Mouse (Mus musculus): ENCODE measurements around the gene Olfr143. TPM values are rescaled to one million over a fixed set of nuclear protein-coding genes. Genes with fewer than 3 reads are reported as not detected.

The Olfr143 gene
- polyA plus RNA-seq (2015; fragmentation: Nextera tagmentation; extraction: Ambion mirVana), result not detected in 2 replicates

GRCm38 (mm10) chr9:38252474-38252873 is at the start of gene Olfr143:
Gene Olfr143 (plus strand): TSS chr9:38252774.
- no peak within 1 kb of the TSS for H3K4me2 ChIP-seq (replicated peaks; ENCODE audit: low read depth, low read length)
- no peaks in the 10 kb centered on the region for H3K9me3 ChIP-seq (ENCODE audit: low read length)
- no peaks in the 10 kb centered on the region for H3K27me3 ChIP-seq (ENCODE audit: insufficient read depth, low read length)
- no peak within 1 kb of the TSS for H3K27ac ChIP-seq (ENCODE audit: low read length)
- no peak within 1 kb of the TSS for H3K9ac ChIP-seq (replicated peaks; ENCODE audit: low read length)
- H3K4me3 ChIP-seq (ENCODE audit: low read length), result no peak within 1 kb of the TSS
- ATAC-seq (ENCODE audit: low FRiP score, low TSS enrichment), result no peak
- H3K4me1 ChIP-seq (ENCODE audit: insufficient read depth, low read length), result no peaks in the 10 kb centered on the region
- no peaks in the 10 kb centered on the region for H3K36me3 ChIP-seq (ENCODE audit: insufficient read depth, low read length)

- Histone ChIP-seq H3K4me1 (ENCODE audit: insufficient read depth, low read length) (no peaks in the 10 kb centered on the region), H3K36me3 (ENCODE audit: insufficient read depth, low read length) (no peaks in the 10 kb centered on the region), H3K27me3 (ENCODE audit: insufficient read depth, low read length) (no peaks in the 10 kb centered on the region), H3K4me2 (replicated peaks; ENCODE audit: low read depth, low read length) (no peak within 1 kb of the TSS), H3K4me3 (ENCODE audit: low read length) (no peak within 1 kb of the TSS), H3K9ac (replicated peaks; ENCODE audit: low read length) (no peak within 1 kb of the TSS), H3K27ac (ENCODE audit: low read length) (no peak within 1 kb of the TSS), H3K9me3 (ENCODE audit: low read length) (no peaks in the 10 kb centered on the region)
- no peak for ATAC-seq (ENCODE audit: low FRiP score, low TSS enrichment)
- 77% methylated on average over 3 of the region's 3 CpGs for WGBS
These were observed 44.5 kb upstream of the Olfr143 start, which contains the start of gene Olfr893 for GRCm38 (mm10) chr9:38208065-38208464. Gene Olfr893 (plus strand): TSS chr9:38208365.

GRCm38 (mm10) chr9:38217755-38218154 is 34.8 kb upstream of the Olfr143 start, which contains the start of gene Olfr894:
Gene Olfr894 (plus strand): TSS chr9:38218055.
- no peaks in the 10 kb centered on the region for H3K9me3 ChIP-seq (ENCODE audit: low read length)
- H3K4me3 ChIP-seq (ENCODE audit: low read length), result no peak within 1 kb of the TSS
- H3K9ac ChIP-seq (replicated peaks; ENCODE audit: low read length), result no peak within 1 kb of the TSS
- H3K27ac ChIP-seq (ENCODE audit: low read length), result no peak within 1 kb of the TSS
- no peaks in the 10 kb centered on the region for H3K27me3 ChIP-seq (ENCODE audit: insufficient read depth, low read length)
- H3K36me3 ChIP-seq (ENCODE audit: insufficient read depth, low read length), result no peaks in the 10 kb centered on the region
- no peak for ATAC-seq (ENCODE audit: low FRiP score, low TSS enrichment)
- H3K4me2 ChIP-seq (replicated peaks; ENCODE audit: low read depth, low read length), result no peak within 1 kb of the TSS
- H3K4me1 ChIP-seq (ENCODE audit: insufficient read depth, low read length), result no peaks in the 10 kb centered on the region

GRCm38 (mm10) chr9:38267551-38267950 is 15.0 kb downstream of the Olfr143 start, which contains the start of gene Olfr895:
Gene Olfr895 (plus strand): TSS chr9:38267851.
- H3K36me3 ChIP-seq (ENCODE audit: insufficient read depth, low read length), result no peaks in the 10 kb centered on the region
- H3K4me2 ChIP-seq (replicated peaks; ENCODE audit: low read depth, low read length), result no peak within 1 kb of the TSS
- no peak within 1 kb of the TSS for H3K4me3 ChIP-seq (ENCODE audit: low read length)
- H3K4me1 ChIP-seq (ENCODE audit: insufficient read depth, low read length), result no peaks in the 10 kb centered on the region
- no peak within 1 kb of the TSS for H3K9ac ChIP-seq (replicated peaks; ENCODE audit: low read length)
- H3K27me3 ChIP-seq (ENCODE audit: insufficient read depth, low read length), result no peaks in the 10 kb centered on the region
- no peak for ATAC-seq (ENCODE audit: low FRiP score, low TSS enrichment)
- no peak within 1 kb of the TSS for H3K27ac ChIP-seq (ENCODE audit: low read length)
- H3K9me3 ChIP-seq (ENCODE audit: low read length), result no peaks in the 10 kb centered on the region

- no peak for ATAC-seq (ENCODE audit: low FRiP score, low TSS enrichment)
- 90% methylated on average over 1 of the region's 1 CpGs for WGBS
These were observed 38.2 kb downstream of the Olfr143 start, which contains the start of gene Olfr896-ps1 for GRCm38 (mm10) chr9:38290807-38291206. Gene Olfr896-ps1 (plus strand): TSS chr9:38291107.

More at GRCm38 (mm10) chr9:38290807-38291206, 38.2 kb downstream of the Olfr143 start, which contains the start of gene Olfr896-ps1:
- H3K27ac ChIP-seq (ENCODE audit: low read length), result no peak within 1 kb of the TSS
- no peak within 1 kb of the TSS for H3K4me2 ChIP-seq (replicated peaks; ENCODE audit: low read depth, low read length)
- H3K9ac ChIP-seq (replicated peaks; ENCODE audit: low read length), result no peak within 1 kb of the TSS
- no peak within 1 kb of the TSS for H3K4me3 ChIP-seq (ENCODE audit: low read length)
- no peaks in the 10 kb centered on the region for H3K36me3 ChIP-seq (ENCODE audit: insufficient read depth, low read length)
- H3K9me3 ChIP-seq (ENCODE audit: low read length), result no peaks in the 10 kb centered on the region
- H3K4me1 ChIP-seq (ENCODE audit: insufficient read depth, low read length), result no peaks in the 10 kb centered on the region
- no peaks in the 10 kb centered on the region for H3K27me3 ChIP-seq (ENCODE audit: insufficient read depth, low read length)

Other genes with a start within 250 kb of the Olfr143 start
- gene Olfr883, start 227.0 kb upstream of the Olfr143 start, polyA plus RNA-seq (2015; fragmentation: Nextera tagmentation; extraction: Ambion mirVana), result not detected in 2 replicates
- not detected in 2 replicates for gene Olfr884, start 206.2 kb upstream of the Olfr143 start, polyA plus RNA-seq (2015; fragmentation: Nextera tagmentation; extraction: Ambion mirVana)
- not detected in 2 replicates for gene Olfr885, start 191.5 kb upstream of the Olfr143 start, polyA plus RNA-seq (2015; fragmentation: Nextera tagmentation; extraction: Ambion mirVana)
- not detected in 2 replicates for gene Olfr887, start 168.7 kb upstream of the Olfr143 start, polyA plus RNA-seq (2015; fragmentation: Nextera tagmentation; extraction: Ambion mirVana)
- not detected in 2 replicates for gene Olfr888, start 144.6 kb upstream of the Olfr143 start, polyA plus RNA-seq (2015; fragmentation: Nextera tagmentation; extraction: Ambion mirVana)
- gene Olfr889, start 137.6 kb upstream of the Olfr143 start, polyA plus RNA-seq (2015; fragmentation: Nextera tagmentation; extraction: Ambion mirVana), result 0.03 and 0.06 TPM in 2 replicates
- not detected in 2 replicates for gene Olfr890, start 110.3 kb upstream of the Olfr143 start, polyA plus RNA-seq (2015; fragmentation: Nextera tagmentation; extraction: Ambion mirVana)
- not detected in 2 replicates for gene Olfr891, start 72.0 kb upstream of the Olfr143 start, polyA plus RNA-seq (2015; fragmentation: Nextera tagmentation; extraction: Ambion mirVana)
- not detected in 2 replicates for gene Olfr893, start 44.4 kb upstream of the Olfr143 start, polyA plus RNA-seq (2015; fragmentation: Nextera tagmentation; extraction: Ambion mirVana)
- gene Olfr894, start 34.7 kb upstream of the Olfr143 start, polyA plus RNA-seq (2015; fragmentation: Nextera tagmentation; extraction: Ambion mirVana), result not detected in 2 replicates
- not detected in 2 replicates for gene Olfr895, start 15.1 kb downstream of the Olfr143 start, polyA plus RNA-seq (2015; fragmentation: Nextera tagmentation; extraction: Ambion mirVana)
- gene Olfr896-ps1, start 38.3 kb downstream of the Olfr143 start, polyA plus RNA-seq (2015; fragmentation: Nextera tagmentation; extraction: Ambion mirVana), result not detected in 2 replicates
- not detected in 2 replicates for gene Olfr25, start 76.3 kb downstream of the Olfr143 start, polyA plus RNA-seq (2015; fragmentation: Nextera tagmentation; extraction: Ambion mirVana)
- gene Olfr898, start 95.6 kb downstream of the Olfr143 start, polyA plus RNA-seq (2015; fragmentation: Nextera tagmentation; extraction: Ambion mirVana), result not detected in 2 replicates
- not detected in 2 replicates for gene Olfr250, start 114.1 kb downstream of the Olfr143 start, polyA plus RNA-seq (2015; fragmentation: Nextera tagmentation; extraction: Ambion mirVana)
- gene Olfr251, start 124.3 kb downstream of the Olfr143 start, polyA plus RNA-seq (2015; fragmentation: Nextera tagmentation; extraction: Ambion mirVana), result not detected in 2 replicates
- not detected in 2 replicates for gene Olfr147, start 148.9 kb downstream of the Olfr143 start, polyA plus RNA-seq (2015; fragmentation: Nextera tagmentation; extraction: Ambion mirVana)
- not detected in 2 replicates for gene Olfr901, start 176.7 kb downstream of the Olfr143 start, polyA plus RNA-seq (2015; fragmentation: Nextera tagmentation; extraction: Ambion mirVana)
- gene Olfr902, start 194.9 kb downstream of the Olfr143 start, polyA plus RNA-seq (2015; fragmentation: Nextera tagmentation; extraction: Ambion mirVana), result not detected in 2 replicates
- not detected in 2 replicates for gene Olfr904, start 210.4 kb downstream of the Olfr143 start, polyA plus RNA-seq (2015; fragmentation: Nextera tagmentation; extraction: Ambion mirVana)
- gene Olfr905, start 218.3 kb downstream of the Olfr143 start, polyA plus RNA-seq (2015; fragmentation: Nextera tagmentation; extraction: Ambion mirVana), result not detected in 2 replicates
- not detected in 2 replicates for gene Olfr906, start 234.3 kb downstream of the Olfr143 start, polyA plus RNA-seq (2015; fragmentation: Nextera tagmentation; extraction: Ambion mirVana)
- not detected in 2 replicates for gene Olfr907, start 243.0 kb downstream of the Olfr143 start, polyA plus RNA-seq (2015; fragmentation: Nextera tagmentation; extraction: Ambion mirVana)